Comparison of ENCODE assay signal across 15 mouse cellular contexts in genomic region chr6:89403257-89404225, GRCm38 (mm10). TPM values are rescaled to one million over a fixed set of nuclear protein-coding genes. Genes with fewer than 3 reads are reported as not detected.
DNase-seq lines count a peak whose midpoint lies in the region; ATAC-seq and TF ChIP-seq lines count a peak whose summit lies in the region.
"Had no signal": no experiment of that assay in that cellular context is flagged by ENCODE, and none has a peak within 500 bp of the region (broad histone marks: within the 10 kb centered on the region; RNA-seq: fewer than 3 reads in every experiment).

No protein-coding gene starts in this region.

- 0 out of 2 replicates have a peak, but pooled peaks cover 3% of the 10 kb centered on the region for H3K4me1 ChIP-seq in hindbrain, embryonic 16.5 days (ENCODE audit: control insufficient read depth, insufficient read depth, low read depth, low read length)
- H3K4me1 ChIP-seq in hindbrain, embryonic 14.5 days (replicated peaks; ENCODE audit: control insufficient read depth, insufficient read depth, low read length): peaks cover 6% of the 10 kb centered on the region
- no peaks in the 10 kb centered on the region for H3K4me1 ChIP-seq in kidney, postnatal 0 days (replicated peaks; ENCODE audit: insufficient read depth, low read length)
- H3K4me1 ChIP-seq: hindbrain, embryonic 12.5 days had no signal

- no peak overlapping the region for H3K9ac ChIP-seq in hindbrain, embryonic 16.5 days (ENCODE audit: low read depth, low read length)
- no peak overlapping the region for H3K9ac ChIP-seq in hindbrain, embryonic 14.5 days
- H3K9ac ChIP-seq in kidney, postnatal 0 days (ENCODE audit: low read depth, low read length): no peak overlapping the region
- H3K9ac ChIP-seq: embryonic facial prominence, embryonic 15.5 days; hindbrain, embryonic 12.5 days; liver, embryonic 13.5 days had no signal

- peak; percentile 51 for DNase-seq in adrenal gland, postnatal 10 days
- no peak for DNase-seq in adrenal gland, adult 8-10 months
- DNase-seq in hindbrain, embryonic 14.5 days (ENCODE audit: low spot score): no peak
- peak; percentile 64 for DNase-seq in 3T3-L1 (ENCODE audit: low read depth, low spot score)
- DNase-seq in kidney, postnatal 0 days (ENCODE audit: low spot score): peak; percentile 52
- no peak for DNase-seq in cerebellum, adult 11-12 months
- DNase-seq: gastrocnemius, postnatal 10 days; liver, embryonic 13.5 days; right cerebral cortex, postnatal 4 days; thymus, postnatal 25 days had no signal

- 74% methylated on average over 2 of the region's 2 CpGs for WGBS in hindbrain, embryonic 16.5 days
- WGBS in hindbrain, embryonic 14.5 days: 60% methylated on average over 2 of the region's 2 CpGs
- WGBS in kidney, postnatal 0 days: 58% methylated on average over 2 of the region's 2 CpGs

- no peaks in the 10 kb centered on the region for H3K27me3 ChIP-seq in hindbrain, embryonic 16.5 days (replicated peaks; ENCODE audit: control insufficient read depth, insufficient read depth, low read length)
- H3K27me3 ChIP-seq in hindbrain, embryonic 14.5 days (ENCODE audit: control insufficient read depth, insufficient read depth, low read length): no peaks in the 10 kb centered on the region
- H3K27me3 ChIP-seq in kidney, postnatal 0 days (ENCODE audit: insufficient read depth, low read length): no peaks in the 10 kb centered on the region
- H3K27me3 ChIP-seq: embryonic facial prominence, embryonic 15.5 days; hindbrain, embryonic 12.5 days; liver, embryonic 13.5 days had no signal

- no peak overlapping the region for H3K27ac ChIP-seq in hindbrain, embryonic 16.5 days (ENCODE audit: low read depth, low read length)
- no peak overlapping the region for H3K27ac ChIP-seq in hindbrain, embryonic 14.5 days
- no peak overlapping the region for H3K27ac ChIP-seq in kidney, postnatal 0 days
- H3K27ac ChIP-seq: embryonic facial prominence, embryonic 15.5 days; hindbrain, embryonic 12.5 days; layer of hippocampus, adult 2 months; liver, embryonic 13.5 days had no signal

- H3K9me3 ChIP-seq in hindbrain, embryonic 16.5 days (ENCODE audit: control insufficient read depth, low read length): no peaks in the 10 kb centered on the region
- no peaks in the 10 kb centered on the region for H3K9me3 ChIP-seq in hindbrain, embryonic 14.5 days (ENCODE audit: control insufficient read depth, low read length)
- no peaks in the 10 kb centered on the region for H3K9me3 ChIP-seq in kidney, postnatal 0 days (replicated peaks; ENCODE audit: low read length)
- H3K9me3 ChIP-seq: embryonic facial prominence, embryonic 15.5 days; hindbrain, embryonic 12.5 days; liver, embryonic 13.5 days had no signal

- peak; percentile 46; the same call in 1 of the 2 replicates for ATAC-seq in hindbrain, embryonic 16.5 days
- no peak for ATAC-seq in hindbrain, embryonic 14.5 days (ENCODE audit: low FRiP score)
- ATAC-seq in kidney, postnatal 0 days (replicated peaks; ENCODE audit: low FRiP score, low read depth): no peak
- ATAC-seq in megakaryocyte, adult 5-6 weeks (ENCODE audit: poor library complexity, severe bottlenecking): no peak

- H3K4me3 ChIP-seq in hindbrain, embryonic 16.5 days (ENCODE audit: low read length): no peak overlapping the region
- H3K4me3 ChIP-seq in hindbrain, embryonic 14.5 days (replicated peaks; ENCODE audit: low read length): no peak overlapping the region
- no peak overlapping the region for H3K4me3 ChIP-seq in kidney, postnatal 0 days (replicated peaks; ENCODE audit: low read depth, low read length)
- H3K4me3 ChIP-seq: embryonic facial prominence, embryonic 15.5 days; hindbrain, embryonic 12.5 days; layer of hippocampus, adult 2 months; liver, embryonic 13.5 days had no signal

- no peak for TF ChIP-seq CTCF in kidney, postnatal 0 days (IDR thresholded peaks at IDR 0.05; ENCODE audit: low read depth)

- no peak overlapping the region for H3K4me2 ChIP-seq in hindbrain, embryonic 16.5 days (ENCODE audit: low read length)
- no peak overlapping the region for H3K4me2 ChIP-seq in hindbrain, embryonic 14.5 days (replicated peaks)
- no peak overlapping the region for H3K4me2 ChIP-seq in kidney, postnatal 0 days (ENCODE audit: low read length)
- H3K4me2 ChIP-seq: embryonic facial prominence, embryonic 15.5 days; hindbrain, embryonic 12.5 days; liver, embryonic 13.5 days had no signal

- H3K36me3 ChIP-seq in hindbrain, embryonic 16.5 days (ENCODE audit: control insufficient read depth, insufficient read depth, low read length): no peaks in the 10 kb centered on the region
- H3K36me3 ChIP-seq in hindbrain, embryonic 14.5 days (replicated peaks; ENCODE audit: control insufficient read depth, insufficient read depth): no peaks in the 10 kb centered on the region
- no peaks in the 10 kb centered on the region for H3K36me3 ChIP-seq in kidney, postnatal 0 days (ENCODE audit: insufficient read depth, low read length)
- H3K36me3 ChIP-seq: embryonic facial prominence, embryonic 15.5 days; hindbrain, embryonic 12.5 days; liver, embryonic 13.5 days had no signal

RNA-seq across cellular contexts. Expression of gene Plxna1, which starts 41.1 kb away (rescaled TPM):
- 10 to 100 TPM; 47.7 to 56.6 TPM for total RNA-seq in adrenal gland, postnatal 10 days (2021)
- 10 to 100 TPM; 65.9 to 85.2 (median 71.0) TPM for total RNA-seq in adrenal gland, adult 8-10 months (2022)
- 21.6 and 44.7 TPM in 2 replicates for polyA plus RNA-seq in hindbrain, embryonic 16.5 days (2015; fragmentation: Nextera tagmentation; extraction: Ambion mirVana)
- polyA plus RNA-seq in hindbrain, embryonic 14.5 days (2014; fragmentation: Nextera tagmentation; extraction: Ambion mirVana): 47.3 and 53.3 TPM in 2 replicates
- 16.9 and 17.8 TPM in 2 replicates for polyA plus RNA-seq in kidney, postnatal 0 days (2015; fragmentation: Nextera tagmentation; extraction: Ambion mirVana)
- total RNA-seq in megakaryocyte, adult 5-6 weeks (2015): 0.91 and 2.7 TPM in 2 replicates
- 1.4 and 5.7 TPM in 2 replicates for total RNA-seq in megakaryocyte, adult 5-6 weeks (2017)

Comparison
In these comparisons a context has a peak if more than half of its experiments do, and no peak if none do; other contexts are left out.
1. DNase-seq: peak in adrenal gland, postnatal 10 days (single experiment), 3T3-L1 (single experiment) and kidney, postnatal 0 days (single experiment); none in adrenal gland, adult 8-10 months (single experiment), hindbrain, embryonic 14.5 days (single experiment) and cerebellum, adult 11-12 months (single experiment).
2. RNA of gene Plxna1, which starts 41.1 kb away (total RNA-seq): 65.9 to 85.2 TPM in adrenal gland, adult 8-10 months and 47.7 to 56.6 TPM in adrenal gland, postnatal 10 days; 0.91 to 5.7 TPM in megakaryocyte, adult 5-6 weeks; every median in the first group is over 4 times any median in the second.